Mouse (Mus musculus): ENCODE results near the gene Myh7. TPM values are rescaled to one million over a fixed set of nuclear protein-coding genes. Genes with fewer than 3 reads are reported as not detected.
A peak's percentile ranks its signal among the peaks of the same experiment; 100 is the strongest.

The Myh7 gene
- polyA plus RNA-seq, 1 experiment from 2014 or later: 9.3 TPM

GRCm38 (mm10) chr14:54941024-54941978 lies 53.1 kb downstream of the Myh7 start:
- Histone ChIP-seq H3K36me3 (no peaks in the 10 kb centered on the region), H3K27ac (no peak overlapping the region), H3K4me3 (replicated peaks) (no peak overlapping the region), H3K4me1 (replicated peaks) (peaks cover 13% of the 10 kb centered on the region), H3K9me3 (no peaks in the 10 kb centered on the region), H3K27me3 (no peaks in the 10 kb centered on the region), H3K4me2 (no peak overlapping the region), H3K9ac (replicated peaks) (no peak overlapping the region)
- WGBS: 63% methylated on average over 13 of the region's 13 CpGs
- no peak for ATAC-seq (ENCODE audit: insufficient number of reproducible peaks, insufficient read depth, low FRiP score, low TSS enrichment, low read depth)

DNA sequence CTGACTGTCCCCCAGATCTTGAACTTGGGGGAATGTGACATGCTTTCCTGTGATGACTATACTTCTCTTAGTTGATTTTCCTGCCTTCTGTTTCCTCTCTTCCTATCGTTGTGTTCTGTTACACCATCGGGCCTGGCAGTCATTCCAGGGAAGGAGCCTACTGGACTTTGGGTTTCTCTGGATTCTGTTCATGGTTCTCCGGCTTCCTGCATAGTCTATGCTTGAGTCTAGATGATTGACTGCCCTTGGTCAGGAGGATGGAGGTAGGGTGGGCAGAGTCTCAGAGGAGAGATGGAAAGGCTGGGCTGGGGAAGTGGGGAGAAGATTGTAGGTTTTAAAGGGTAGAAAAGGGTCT lies 54.3 kb downstream of the Myh7 start:
- H3K4me3 ChIP-seq (replicated peaks): no peak overlapping the region
- H3K27ac ChIP-seq: no peak overlapping the region
- WGBS: 84% methylated on average over 3 of the region's 3 CpGs

DNA sequence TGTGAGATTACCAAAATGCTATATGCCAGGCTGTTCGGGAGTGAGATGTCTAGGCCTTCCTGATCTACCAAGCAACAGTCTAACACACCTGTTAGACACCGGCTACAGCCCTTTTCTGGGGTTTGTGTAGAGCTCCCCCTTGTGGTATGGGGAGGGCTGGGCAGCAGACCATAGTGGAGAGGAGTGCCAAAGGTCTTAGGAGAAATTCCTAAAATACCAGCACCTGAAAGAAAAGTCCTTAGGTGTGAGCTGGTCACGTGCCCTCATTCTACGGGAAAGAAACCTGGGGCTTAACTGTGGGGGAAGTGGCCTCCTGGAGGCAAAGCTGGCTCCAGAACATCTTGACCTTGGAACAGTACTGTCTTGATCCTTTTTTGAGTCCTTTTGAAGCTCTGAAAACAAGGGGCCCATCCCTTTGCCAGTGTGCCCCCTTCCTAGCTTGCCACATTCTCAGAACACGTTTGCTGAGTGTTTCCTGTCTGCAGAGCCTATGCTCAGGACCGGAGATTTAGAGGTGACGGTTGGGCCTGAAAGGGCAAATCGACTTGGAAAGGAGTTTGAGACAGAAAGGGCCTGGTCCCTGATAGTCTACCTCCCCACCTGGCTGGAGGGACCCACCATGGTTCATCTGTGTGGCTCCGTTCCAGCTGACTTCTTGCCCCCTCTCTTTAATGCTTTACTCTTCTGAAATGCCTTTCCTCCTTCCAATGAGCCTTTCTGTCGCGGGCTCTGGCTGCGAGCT lies 54.8 kb downstream of the Myh7 start:
- H3K9ac ChIP-seq (replicated peaks): no peak overlapping the region
- H3K4me1 ChIP-seq (replicated peaks): peaks cover 19% of the 10 kb centered on the region
- H3K27me3 ChIP-seq: no peaks in the 10 kb centered on the region
- no peaks in the 10 kb centered on the region for H3K36me3 ChIP-seq
- no peaks in the 10 kb centered on the region for H3K9me3 ChIP-seq
- H3K27ac ChIP-seq: no peak overlapping the region
- ATAC-seq (ENCODE audit: insufficient number of reproducible peaks, insufficient read depth, low FRiP score, low TSS enrichment, low read depth): no peak
- WGBS: 47% methylated on average over 12 of the region's 12 CpGs
- no peak overlapping the region for H3K4me2 ChIP-seq
- no peak overlapping the region for H3K4me3 ChIP-seq (replicated peaks)

More for the DNA sequence above, 54.3 kb downstream of the Myh7 start:
- no peak for ATAC-seq (ENCODE audit: insufficient number of reproducible peaks, insufficient read depth, low FRiP score, low TSS enrichment, low read depth)
- H3K36me3 ChIP-seq: no peaks in the 10 kb centered on the region
- H3K4me1 ChIP-seq (replicated peaks): peaks cover 19% of the 10 kb centered on the region
- no peaks in the 10 kb centered on the region for H3K9me3 ChIP-seq
- no peak overlapping the region for H3K9ac ChIP-seq (replicated peaks)
- H3K4me2 ChIP-seq: no peak overlapping the region
- no peaks in the 10 kb centered on the region for H3K27me3 ChIP-seq

DNA sequence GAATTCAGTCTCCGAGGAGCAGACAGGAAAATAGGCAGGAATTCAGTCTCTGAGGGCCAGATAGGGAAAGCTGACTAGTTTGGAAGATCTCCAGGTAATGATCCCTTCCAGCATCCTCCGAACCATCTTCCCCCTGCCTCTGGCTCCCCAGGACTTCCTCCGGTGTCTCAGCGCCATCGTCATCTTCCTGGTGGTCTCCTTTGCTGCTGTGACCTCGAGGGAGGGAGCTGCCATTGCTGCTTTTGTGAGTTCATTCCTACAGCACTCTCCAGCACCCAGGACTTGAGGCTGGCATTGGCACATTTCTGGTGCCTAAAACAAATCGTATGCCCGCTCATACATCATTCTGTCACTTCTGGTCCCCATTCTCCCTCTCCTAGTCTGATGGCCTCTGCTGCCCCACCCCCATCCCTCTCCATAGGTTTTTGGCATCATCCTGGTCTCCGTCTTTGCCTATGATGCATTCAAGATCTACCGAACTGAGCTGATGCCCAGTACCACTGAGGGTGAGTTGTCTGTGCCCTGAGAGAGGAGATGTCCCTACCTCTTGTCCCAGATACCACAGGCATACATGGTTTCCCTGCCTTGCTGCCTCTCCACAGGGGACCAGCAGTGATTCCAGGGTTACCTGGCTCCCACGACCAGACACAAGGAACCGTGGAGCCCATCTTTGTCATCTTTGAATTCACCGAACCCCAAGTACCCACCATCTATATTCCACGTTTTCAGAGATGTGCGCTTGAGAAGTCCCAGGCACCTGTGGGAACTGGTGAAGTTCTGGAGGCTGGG lies 55.8 kb downstream of the Myh7 start:
- Histone ChIP-seq H3K27me3 (no peaks in the 10 kb centered on the region), H3K9me3 (no peaks in the 10 kb centered on the region), H3K4me3 (replicated peaks) (no peak overlapping the region), H3K4me2 (no peak overlapping the region), H3K36me3 (no peaks in the 10 kb centered on the region), H3K27ac (no peak overlapping the region), H3K9ac (replicated peaks) (no peak overlapping the region), H3K4me1 (replicated peaks) (peaks cover 19% of the 10 kb centered on the region)
- no peak for ATAC-seq (ENCODE audit: insufficient number of reproducible peaks, insufficient read depth, low FRiP score, low TSS enrichment, low read depth)
- WGBS: 75% methylated on average over 15 of the region's 15 CpGs

DNA sequence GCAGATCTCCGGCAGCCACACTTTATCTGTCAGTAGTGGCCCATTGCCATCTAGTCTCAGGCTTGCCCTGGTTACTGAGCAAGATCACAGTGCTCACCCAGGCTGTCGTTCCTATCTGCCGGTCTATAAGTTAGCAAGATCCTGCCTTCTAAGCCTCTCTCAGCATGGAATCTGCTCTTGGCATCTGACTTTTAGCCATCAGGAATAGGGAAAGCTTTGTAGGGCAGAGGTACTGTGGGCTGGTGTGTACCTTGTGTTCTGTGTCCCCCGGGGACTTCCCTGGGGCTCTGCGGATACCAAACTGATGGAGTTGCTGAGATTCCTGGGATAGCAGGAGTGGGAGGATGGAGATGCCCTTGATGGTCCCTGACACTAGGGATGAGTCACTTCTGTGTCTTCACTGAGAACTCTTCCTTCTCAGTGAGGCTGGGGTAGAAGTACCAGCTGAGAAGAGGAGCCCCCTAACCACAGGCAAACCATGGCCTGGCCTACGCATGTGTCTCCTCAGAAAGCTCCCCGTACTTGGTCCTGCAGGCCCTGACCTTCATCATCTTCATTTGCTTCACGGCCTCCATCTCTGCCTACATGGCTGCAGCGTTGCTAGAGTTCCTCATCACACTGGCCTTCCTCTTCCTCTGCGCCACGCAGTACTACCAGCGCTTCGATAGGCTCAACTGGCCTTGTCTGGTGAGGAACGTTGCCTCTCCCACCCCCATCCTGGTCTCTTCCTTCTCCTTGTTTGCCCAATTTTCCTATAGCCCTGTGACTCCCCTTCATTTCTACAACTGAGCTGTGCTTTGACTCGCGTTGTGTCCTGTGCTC lies 56.9 kb downstream of the Myh7 start:
- H3K27me3 ChIP-seq: no peaks in the 10 kb centered on the region
- ATAC-seq (ENCODE audit: insufficient number of reproducible peaks, insufficient read depth, low FRiP score, low TSS enrichment, low read depth): no peak
- WGBS: 89% methylated on average over 16 of the region's 16 CpGs
- no peak overlapping the region for H3K4me3 ChIP-seq (replicated peaks)
- no peaks in the 10 kb centered on the region for H3K9me3 ChIP-seq
- H3K4me2 ChIP-seq: no peak overlapping the region
- no peak overlapping the region for H3K27ac ChIP-seq
- no peak overlapping the region for H3K9ac ChIP-seq (replicated peaks)
- H3K36me3 ChIP-seq: no peaks in the 10 kb centered on the region
- peaks cover 25% of the 10 kb centered on the region for H3K4me1 ChIP-seq (replicated peaks)

- Histone ChIP-seq H3K36me3 (no peaks in the 10 kb centered on the region), H3K27me3 (no peaks in the 10 kb centered on the region), H3K9ac (replicated peaks) (peak overlapping the region; percentile 31; the same call in 1 of the 2 replicates), H3K9me3 (no peaks in the 10 kb centered on the region), H3K4me2 (peak overlapping the region; percentile 11; the same call in 1 of the 2 replicates), H3K4me3 (replicated peaks) (0 out of 2 replicates have a peak overlapping the region, but pooled peaks have one; percentile 2), H3K27ac (peak overlapping the region; percentile 79), H3K4me1 (replicated peaks) (peaks cover 26% of the 10 kb centered on the region)
- ATAC-seq (ENCODE audit: insufficient number of reproducible peaks, insufficient read depth, low FRiP score, low TSS enrichment, low read depth): no peak
- 61% methylated on average over 6 of the region's 6 CpGs for WGBS
Measured at GRCm38 (mm10) chr14:54936831-54937160, 57.6 kb downstream of the Myh7 start.

DNA sequence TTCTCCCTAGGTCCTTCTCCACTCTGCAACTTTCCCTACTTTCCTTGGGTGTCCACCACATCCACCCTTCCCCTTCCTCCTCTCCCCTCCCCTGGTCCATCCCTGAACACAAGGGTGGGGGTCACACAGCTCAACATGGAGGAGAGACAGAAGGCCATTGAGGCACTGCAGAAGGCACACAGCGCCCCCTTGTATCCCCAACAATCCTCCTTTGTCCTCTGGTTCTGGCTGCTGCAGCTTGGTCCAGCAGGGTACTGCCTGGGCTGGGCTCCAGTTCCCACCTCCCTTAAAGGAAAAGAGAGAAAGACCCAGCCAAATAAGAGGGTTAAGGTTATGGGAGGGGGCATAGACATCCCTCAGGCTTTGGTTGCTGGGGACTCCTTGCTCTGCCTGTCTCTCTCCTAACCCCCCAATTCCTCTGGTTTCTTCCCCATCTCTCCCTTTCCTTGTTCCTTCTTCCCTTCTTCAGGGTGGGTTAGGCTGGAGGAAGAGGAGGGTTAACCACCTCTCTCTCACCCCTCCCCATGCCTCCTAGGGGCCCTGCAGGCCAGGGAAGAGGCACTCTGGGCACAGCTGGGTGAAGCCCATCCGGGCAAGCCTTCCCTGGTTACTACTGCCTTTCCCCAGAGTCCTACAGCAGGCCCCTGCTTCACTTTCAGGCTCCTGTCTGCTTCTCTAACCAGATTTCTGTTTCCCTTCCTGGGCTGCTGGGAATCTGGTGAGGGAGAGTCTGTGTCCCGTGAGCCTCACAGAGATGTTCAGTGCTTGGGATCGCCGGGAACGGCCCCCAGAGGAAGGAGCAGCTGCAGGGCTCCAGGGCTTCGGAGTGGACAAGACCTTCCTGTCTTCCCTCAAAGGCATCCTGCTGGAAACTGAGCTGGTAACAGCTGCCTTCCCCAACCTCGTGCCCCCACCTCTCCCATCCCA lies 58.3 kb downstream of the Myh7 start, which contains the start of gene Cmtm5:
Cmtm5 (plus strand) TSS at position 358 of the 927 bp plus-strand sequence.
- Histone ChIP-seq H3K27me3 (no peaks in the 10 kb centered on the region), H3K9me3 (no peaks in the 10 kb centered on the region), H3K27ac (peak within 1 kb of the TSS; percentile 79), H3K4me3 (replicated peaks) (0 out of 2 replicates have a peak within 1 kb of the TSS, but pooled peaks have one; percentile 2), H3K9ac (replicated peaks) (peak within 1 kb of the TSS; percentile 31; the same call in 1 of the 2 replicates), H3K36me3 (no peaks in the 10 kb centered on the region), H3K4me1 (replicated peaks) (peaks cover 26% of the 10 kb centered on the region), H3K4me2 (peak within 1 kb of the TSS; percentile 11; the same call in 1 of the 2 replicates)
- no peak for ATAC-seq (ENCODE audit: insufficient number of reproducible peaks, insufficient read depth, low FRiP score, low TSS enrichment, low read depth)
- 38% methylated on average over 8 of the region's 8 CpGs for WGBS

DNA sequence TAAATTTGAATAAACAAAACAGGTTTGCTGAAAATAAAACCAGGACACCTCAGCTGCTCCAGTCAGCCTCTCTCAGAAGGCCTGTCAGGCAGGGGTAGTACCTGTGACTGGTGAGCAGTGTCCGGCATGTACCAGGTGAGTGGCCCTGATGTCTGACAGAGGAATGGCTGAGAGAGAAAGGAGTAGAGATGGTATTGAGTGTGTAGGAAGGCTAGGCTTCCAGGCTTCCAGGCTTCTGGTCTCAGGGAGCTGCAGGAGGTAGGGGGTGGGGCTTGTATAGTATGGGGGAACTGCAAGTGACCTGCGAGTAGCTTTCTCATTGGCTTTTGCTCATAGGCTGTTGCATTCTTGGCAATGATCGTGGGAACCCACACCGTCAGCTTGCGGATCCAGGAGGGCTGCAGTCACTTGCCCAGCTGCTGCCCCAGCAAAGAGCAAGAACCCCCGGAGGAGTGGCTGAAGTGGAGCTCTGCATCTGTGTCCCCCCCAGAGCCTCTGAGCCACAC lies 61.7 kb downstream of the Myh7 start, which contains the start of gene Il25:
Il25 (plus strand) TSS at position 51 of the 506 bp plus-strand sequence.
- Histone ChIP-seq H3K4me2 (0 out of 2 replicates have a peak within 1 kb of the TSS, but pooled peaks have one; percentile 4), H3K9ac (replicated peaks) (no peak within 1 kb of the TSS; the same call in 1 of the 2 replicates), H3K36me3 (no peaks in the 10 kb centered on the region), H3K4me3 (replicated peaks) (no peak within 1 kb of the TSS), H3K9me3 (no peaks in the 10 kb centered on the region), H3K27me3 (no peaks in the 10 kb centered on the region), H3K27ac (no peak within 1 kb of the TSS), H3K4me1 (replicated peaks) (peaks cover 28% of the 10 kb centered on the region)
- ATAC-seq (ENCODE audit: insufficient number of reproducible peaks, insufficient read depth, low FRiP score, low TSS enrichment, low read depth): 0 out of 2 replicates have a peak, but pooled peaks have one; percentile 7
- 21% methylated on average over 6 of the region's 6 CpGs for WGBS

DNA sequence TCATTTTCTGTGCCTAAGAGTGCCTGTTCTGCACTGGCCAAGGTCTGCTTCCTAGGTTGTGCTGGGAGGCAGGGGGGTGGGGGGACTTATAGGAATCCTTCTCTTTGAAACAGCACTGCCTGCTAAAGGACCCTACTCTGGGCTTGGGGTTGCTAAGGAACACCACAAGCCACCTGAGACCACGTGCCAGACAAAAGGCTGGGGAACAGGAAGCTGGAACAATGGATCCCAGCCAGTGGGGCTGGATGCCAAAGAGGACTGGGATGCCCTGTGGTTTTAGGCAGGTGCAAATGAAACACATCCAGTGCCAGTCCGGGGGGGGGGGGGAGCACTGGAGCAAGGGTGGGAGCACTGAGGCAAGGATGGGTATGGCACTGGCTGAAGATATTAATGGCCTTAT lies 64.0 kb downstream of the Myh7 start:
- no peak for ATAC-seq (ENCODE audit: insufficient number of reproducible peaks, insufficient read depth, low FRiP score, low TSS enrichment, low read depth)
- WGBS: 23% methylated on average over 2 of the region's 2 CpGs
- Histone ChIP-seq H3K9me3 (no peaks in the 10 kb centered on the region), H3K4me2 (no peak overlapping the region), H3K27me3 (no peaks in the 10 kb centered on the region), H3K36me3 (no peaks in the 10 kb centered on the region), H3K27ac (no peak overlapping the region), H3K4me1 (replicated peaks) (peaks cover 34% of the 10 kb centered on the region), H3K9ac (replicated peaks) (no peak overlapping the region), H3K4me3 (replicated peaks) (no peak overlapping the region)

Data from limb, embryonic 12.5 days (tissue).